Mouse (Mus musculus) mammary gland, adult 2 months (tissue): ENCODE results near the gene Nelfa. TPM values are rescaled to one million over a fixed set of nuclear protein-coding genes. Genes with fewer than 3 reads are reported as not detected.

Source experiments
- polyA plus RNA-seq: library from polyadenylated mRNA; depleted of rRNA; stranded (reverse); fragments of >200 nt; gene quantifications from 2 replicates; pipeline ENCODE4 v1.2.3, GENCODE M21; 2012; ENCODE audit warnings: low replicate concordance; rRNA removed

Nelfa gene
- 29.7 and 39.6 TPM in 2 replicates for polyA plus RNA-seq

GRCm38 (mm10) chr5:33936120-33936707 lies at the start of gene Nelfa:
Gene Nelfa, minus strand, starts transcription at chr5:33936413.

GRCm38 (mm10) chr5:33983309-33984121 lies 47.3 kb upstream of the Nelfa start, which contains the start of gene Gm1673:
Gene Gm1673, plus strand, starts transcription at chr5:33983433.

Other genes with a start within 250 kb of the Nelfa start
- 12.9 and 16.2 TPM in 2 replicates for gene Fgfr3, start 214.7 kb downstream of the Nelfa start, polyA plus RNA-seq
- 61.6 and 71.6 TPM in 2 replicates for gene Letm1, start 153.6 kb downstream of the Nelfa start, polyA plus RNA-seq
- gene Nsd2, start 115.7 kb downstream of the Nelfa start, polyA plus RNA-seq, result 3.9 and 8.5 TPM in 2 replicates
- 7.6 and 31.3 TPM in 2 replicates for gene Gm1673, start 47.0 kb upstream of the Nelfa start, polyA plus RNA-seq
- 70.2 and 99.3 TPM in 2 replicates for gene Nat8l, start 59.6 kb upstream of the Nelfa start, polyA plus RNA-seq
- gene Poln, start 233.0 kb upstream of the Nelfa start, polyA plus RNA-seq, result 8.8 and 23.6 TPM in 2 replicates
- 0.76 and 1.7 TPM in 2 replicates for gene Haus3, start 233.1 kb upstream of the Nelfa start, polyA plus RNA-seq